Mouse (Mus musculus): ENCODE data around the gene Por. TPM values are rescaled to one million over a fixed set of nuclear protein-coding genes. Genes with fewer than 3 reads are reported as not detected.

Por gene
- polyA plus RNA-seq, 1 experiment = 361 TPM

DNA sequence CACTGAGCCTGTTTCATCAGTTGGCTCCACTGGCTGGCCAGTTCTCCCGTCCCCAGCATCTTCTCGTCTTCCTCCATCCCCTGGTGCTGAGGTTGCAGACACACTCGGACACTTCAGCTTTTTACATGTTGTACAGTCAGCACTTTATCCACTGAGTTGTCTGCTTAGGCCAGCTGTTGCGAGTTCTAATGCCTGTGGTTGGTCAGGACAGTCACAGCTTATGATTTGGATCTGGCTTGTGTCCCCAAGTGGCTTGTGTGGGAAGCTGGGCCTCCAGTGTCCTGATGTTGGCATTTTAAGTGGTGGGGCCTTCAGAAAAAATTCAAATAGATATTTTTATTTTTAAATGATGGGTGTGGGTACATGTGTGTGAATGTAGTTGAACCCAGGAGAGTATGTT lies 35.5 kb downstream of the Por start:
- H3K27ac ChIP-seq (ENCODE audit: insufficient read depth, low read depth, low read length) = no peak overlapping the region
- H3K27me3 ChIP-seq (replicated peaks; ENCODE audit: control insufficient read depth, insufficient read depth, low read length) = no peaks in the 10 kb centered on the region
- no peaks in the 10 kb centered on the region for H3K36me3 ChIP-seq (ENCODE audit: control insufficient read depth, insufficient read depth, low read length)
- no peak for DNase-seq
- no peak for TF ChIP-seq POLR2A (IDR thresholded peaks at IDR 0.05; ENCODE audit: low read depth, low read length)
- no peak for TF ChIP-seq CTCF (conservative IDR thresholded peaks at IDR 0.05; ENCODE audit: insufficient read depth, insufficient read length, low read depth, low read length)
- H3K4me1 ChIP-seq (ENCODE audit: control insufficient read depth, insufficient read depth, low read length) = peaks cover 29% of the 10 kb centered on the region
- 60% methylated on average over 4 of the region's 4 CpGs for WGBS
- H3K4me3 ChIP-seq (ENCODE audit: insufficient read depth, low read depth, low read length) = no peak overlapping the region

DNA sequence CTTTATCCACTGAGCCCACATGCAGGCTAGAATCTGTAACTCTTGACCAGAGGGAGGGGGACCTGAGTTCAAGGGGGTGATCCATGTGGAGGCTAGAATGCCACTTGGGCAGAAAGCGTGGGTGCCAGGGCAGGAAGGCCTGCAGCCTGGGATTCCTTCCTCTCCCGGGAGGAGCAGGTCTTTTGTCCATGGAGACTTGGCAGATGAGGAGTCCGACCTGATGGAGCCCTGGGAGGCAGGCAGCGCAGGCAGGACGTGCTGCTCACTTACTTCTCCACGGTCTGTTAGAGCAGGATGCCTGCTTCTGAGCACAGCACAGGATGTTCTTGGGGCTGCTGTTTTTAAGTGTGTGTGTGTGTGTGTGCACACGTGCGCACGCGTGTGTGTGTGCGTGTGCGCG lies 37.2 kb downstream of the Por start:
- H3K27ac ChIP-seq (ENCODE audit: insufficient read depth, low read depth, low read length) = peak overlapping the region; percentile 41
- no peak for TF ChIP-seq POLR2A (IDR thresholded peaks at IDR 0.05; ENCODE audit: low read depth, low read length)
- no peak for TF ChIP-seq CTCF (conservative IDR thresholded peaks at IDR 0.05; ENCODE audit: insufficient read depth, insufficient read length, low read depth, low read length)
- peaks cover 39% of the 10 kb centered on the region for H3K4me1 ChIP-seq (ENCODE audit: control insufficient read depth, insufficient read depth, low read length)
- DNase-seq = peak; percentile 52
- 67% methylated on average over 13 of the region's 13 CpGs for WGBS
- no peak overlapping the region for H3K4me3 ChIP-seq (ENCODE audit: insufficient read depth, low read depth, low read length)
- H3K27me3 ChIP-seq (replicated peaks; ENCODE audit: control insufficient read depth, insufficient read depth, low read length) = no peaks in the 10 kb centered on the region
- no peaks in the 10 kb centered on the region for H3K36me3 ChIP-seq (ENCODE audit: control insufficient read depth, insufficient read depth, low read length)

DNA sequence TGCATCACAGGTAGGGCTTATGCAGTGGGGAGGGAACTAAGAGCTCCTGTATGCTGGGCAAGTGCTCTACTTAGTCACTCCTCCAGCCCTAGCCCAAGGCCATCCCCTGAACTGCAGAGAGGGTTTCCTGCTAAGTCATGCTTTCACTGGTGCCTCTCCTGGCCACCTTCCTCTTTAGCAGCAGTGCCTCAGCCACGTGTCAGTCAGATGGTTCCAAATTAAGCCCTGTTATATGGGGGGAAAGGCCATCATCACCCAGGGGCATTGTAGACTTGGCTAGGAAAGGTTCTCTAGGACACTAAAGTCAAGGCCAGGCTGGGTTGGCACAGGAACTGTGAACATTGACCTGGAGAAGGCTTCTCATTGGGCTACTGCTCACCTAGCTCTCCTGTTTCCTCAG lies 38.0 kb downstream of the Por start:
- TF ChIP-seq POLR2A (IDR thresholded peaks at IDR 0.05; ENCODE audit: low read depth, low read length) = no peak
- TF ChIP-seq CTCF (conservative IDR thresholded peaks at IDR 0.05; ENCODE audit: insufficient read depth, insufficient read length, low read depth, low read length) = no peak
- no peaks in the 10 kb centered on the region for H3K27me3 ChIP-seq (replicated peaks; ENCODE audit: control insufficient read depth, insufficient read depth, low read length)
- peak; percentile 95 for DNase-seq
- H3K27ac ChIP-seq (ENCODE audit: insufficient read depth, low read depth, low read length) = peak overlapping the region; percentile 41
- no peaks in the 10 kb centered on the region for H3K36me3 ChIP-seq (ENCODE audit: control insufficient read depth, insufficient read depth, low read length)
- WGBS = 14% methylated on average over 1 of the region's 1 CpGs
- peaks cover 42% of the 10 kb centered on the region for H3K4me1 ChIP-seq (ENCODE audit: control insufficient read depth, insufficient read depth, low read length)
- no peak overlapping the region for H3K4me3 ChIP-seq (ENCODE audit: insufficient read depth, low read depth, low read length)

DNA sequence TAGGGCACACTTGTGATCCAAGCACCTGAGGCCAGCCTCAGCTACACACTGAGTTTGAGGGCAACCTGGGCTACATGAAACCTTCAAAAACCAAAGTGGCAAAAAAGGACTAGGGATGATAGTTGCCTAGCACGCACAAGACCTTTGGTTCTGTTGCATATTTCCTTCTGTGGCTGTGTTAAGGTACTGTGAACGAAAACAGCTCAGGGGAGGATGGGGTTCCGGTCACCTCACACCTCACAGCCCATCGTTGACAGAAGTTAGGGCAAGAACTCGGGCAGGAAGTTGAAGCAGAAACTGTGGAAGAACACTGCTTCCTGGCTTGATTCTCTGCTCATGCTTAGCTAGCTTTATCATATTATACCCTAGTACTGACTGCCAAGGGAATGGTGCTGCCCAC lies 39.9 kb downstream of the Por start:
- Histone ChIP-seq H3K4me1 (ENCODE audit: control insufficient read depth, insufficient read depth, low read length) (peaks cover 53% of the 10 kb centered on the region), H3K27ac (ENCODE audit: insufficient read depth, low read depth, low read length) (no peak overlapping the region; the same call in 1 of the 2 replicates), H3K36me3 (ENCODE audit: control insufficient read depth, insufficient read depth, low read length) (no peaks in the 10 kb centered on the region), H3K27me3 (replicated peaks; ENCODE audit: control insufficient read depth, insufficient read depth, low read length) (no peaks in the 10 kb centered on the region), H3K4me3 (ENCODE audit: insufficient read depth, low read depth, low read length) (no peak overlapping the region)
- 89% methylated on average over 5 of the region's 5 CpGs for WGBS
- no peak for DNase-seq
- TF ChIP-seq CTCF (conservative IDR thresholded peaks at IDR 0.05; ENCODE audit: insufficient read depth, insufficient read length, low read depth, low read length) (no peak), POLR2A (IDR thresholded peaks at IDR 0.05; ENCODE audit: low read depth, low read length) (no peak)

DNA sequence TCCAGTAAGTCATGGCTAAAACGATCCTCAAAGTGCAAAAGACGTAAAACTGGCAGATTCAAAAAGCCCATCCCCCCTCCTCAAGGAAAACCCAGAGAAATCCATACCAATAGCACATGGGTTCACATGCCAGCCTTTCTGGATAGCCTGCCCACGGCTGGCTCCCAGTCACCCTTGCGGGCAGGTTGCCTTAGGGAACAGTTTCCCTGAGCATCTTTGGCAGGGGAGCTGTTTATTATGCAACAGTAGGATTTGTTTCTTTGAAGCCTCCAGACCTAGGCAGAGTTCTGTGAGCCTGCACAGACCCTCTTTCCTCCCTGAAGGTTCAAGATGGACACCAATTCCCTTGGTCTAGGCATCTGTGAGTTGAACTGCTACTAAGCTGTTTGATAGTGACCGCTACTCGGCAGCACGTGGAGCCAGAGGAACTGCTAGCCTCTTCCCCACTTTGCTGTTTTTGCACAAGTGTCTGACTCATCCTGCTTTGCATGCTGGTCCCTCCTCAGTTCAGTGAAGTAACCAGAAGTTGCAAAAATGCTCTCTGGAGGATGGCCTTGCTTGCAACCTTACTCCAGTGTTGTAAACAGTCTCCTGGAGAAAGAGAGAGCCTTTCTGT lies 40.9 kb downstream of the Por start:
- TF ChIP-seq POLR2A (IDR thresholded peaks at IDR 0.05; ENCODE audit: low read depth, low read length) (no peak), CTCF (conservative IDR thresholded peaks at IDR 0.05; ENCODE audit: insufficient read depth, insufficient read length, low read depth, low read length) (no peak)
- Histone ChIP-seq H3K27me3 (replicated peaks; ENCODE audit: control insufficient read depth, insufficient read depth, low read length) (no peaks in the 10 kb centered on the region), H3K27ac (ENCODE audit: insufficient read depth, low read depth, low read length) (peak overlapping the region; percentile 77), H3K4me1 (ENCODE audit: control insufficient read depth, insufficient read depth, low read length) (peaks cover 53% of the 10 kb centered on the region), H3K4me3 (ENCODE audit: insufficient read depth, low read depth, low read length) (no peak overlapping the region), H3K36me3 (ENCODE audit: control insufficient read depth, insufficient read depth, low read length) (no peaks in the 10 kb centered on the region; the same call in 1 of the 2 replicates)
- 47% methylated on average over 7 of the region's 7 CpGs for WGBS
- DNase-seq = no peak

DNA sequence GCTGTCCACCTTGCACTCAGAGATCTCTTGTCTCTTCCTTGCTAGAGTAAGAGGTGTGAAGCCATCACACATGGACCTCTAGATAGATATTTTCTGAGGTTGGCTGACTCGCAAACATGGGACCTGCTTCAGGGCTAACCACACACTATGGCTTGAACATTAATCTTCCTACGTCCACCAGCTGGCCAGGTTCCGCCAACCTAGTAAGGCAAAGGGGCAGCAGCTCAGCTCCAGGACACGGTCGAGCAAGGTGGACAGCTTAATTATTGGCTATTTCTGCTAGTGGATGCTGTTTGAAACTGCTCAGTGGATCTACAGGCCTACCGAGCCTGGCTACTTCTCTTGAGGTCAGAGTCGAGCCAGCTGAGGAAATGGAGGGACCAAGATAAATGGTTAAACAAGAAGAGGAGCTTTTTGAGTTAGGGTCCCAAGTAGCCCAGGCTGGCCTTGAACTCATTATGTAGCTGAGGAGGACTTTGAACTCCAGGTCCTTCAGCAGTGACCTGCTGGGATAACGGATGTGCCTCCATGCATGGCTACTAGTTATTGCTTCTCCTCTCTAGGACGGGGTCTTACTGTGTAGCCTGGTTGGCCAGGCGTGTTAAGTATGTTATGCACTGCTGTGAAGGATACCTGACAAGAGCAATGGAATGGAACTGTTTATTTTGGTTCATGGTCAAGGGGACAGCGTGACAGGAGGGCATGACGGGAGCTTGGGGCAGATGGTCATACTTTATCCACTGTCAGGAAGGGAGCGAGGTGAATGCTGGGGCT lies 41.9 kb downstream of the Por start:
- H3K4me1 ChIP-seq (ENCODE audit: control insufficient read depth, insufficient read depth, low read length) = peaks cover 49% of the 10 kb centered on the region
- H3K27me3 ChIP-seq (replicated peaks; ENCODE audit: control insufficient read depth, insufficient read depth, low read length) = no peaks in the 10 kb centered on the region
- H3K4me3 ChIP-seq (ENCODE audit: insufficient read depth, low read depth, low read length) = no peak overlapping the region
- H3K36me3 ChIP-seq (ENCODE audit: control insufficient read depth, insufficient read depth, low read length) = no peaks in the 10 kb centered on the region; the same call in 1 of the 2 replicates
- WGBS = 41% methylated on average over 13 of the region's 13 CpGs
- no peak for TF ChIP-seq POLR2A (IDR thresholded peaks at IDR 0.05; ENCODE audit: low read depth, low read length)
- TF ChIP-seq CTCF (conservative IDR thresholded peaks at IDR 0.05; ENCODE audit: insufficient read depth, insufficient read length, low read depth, low read length) = no peak
- peak; percentile 91 for DNase-seq
- H3K27ac ChIP-seq (ENCODE audit: insufficient read depth, low read depth, low read length) = peak overlapping the region; percentile 77

DNA sequence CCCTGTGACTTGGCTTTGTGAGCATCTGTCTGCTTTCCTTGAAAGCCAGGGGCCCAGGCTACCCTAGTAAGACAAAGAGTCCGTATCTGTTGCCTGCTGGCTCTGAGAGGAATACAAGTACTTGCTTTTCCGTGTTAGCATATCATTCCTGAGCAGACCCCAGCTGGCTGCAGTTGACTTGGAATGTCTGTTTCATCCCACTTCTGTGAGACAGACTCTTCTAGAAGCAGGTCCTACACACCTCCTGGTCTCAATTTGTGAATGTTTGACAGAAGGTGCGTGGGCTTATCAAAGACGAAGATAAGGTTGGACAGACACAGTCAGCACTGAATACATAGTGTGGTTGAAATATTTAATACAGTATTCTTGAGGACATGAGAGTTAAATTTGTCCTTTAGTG lies 43.0 kb downstream of the Por start:
- TF ChIP-seq POLR2A (IDR thresholded peaks at IDR 0.05; ENCODE audit: low read depth, low read length) (no peak), CTCF (conservative IDR thresholded peaks at IDR 0.05; ENCODE audit: insufficient read depth, insufficient read length, low read depth, low read length) (no peak)
- Histone ChIP-seq H3K4me3 (ENCODE audit: insufficient read depth, low read depth, low read length) (no peak overlapping the region), H3K27me3 (replicated peaks; ENCODE audit: control insufficient read depth, insufficient read depth, low read length) (no peaks in the 10 kb centered on the region), H3K36me3 (ENCODE audit: control insufficient read depth, insufficient read depth, low read length) (no peaks in the 10 kb centered on the region; the same call in 1 of the 2 replicates), H3K27ac (ENCODE audit: insufficient read depth, low read depth, low read length) (peak overlapping the region; percentile 63), H3K4me1 (ENCODE audit: control insufficient read depth, insufficient read depth, low read length) (peaks cover 38% of the 10 kb centered on the region)
- no peak for DNase-seq
- WGBS = 58% methylated on average over 4 of the region's 4 CpGs

Measured in kidney, adult 2 months (tissue).